Mouse (Mus musculus) embryo, embryonic 11 days (tissue): Measurements from ENCODE around the gene Cenpt.
"Not testable (repeated sequence)": the region's sequence is repeated elsewhere in the genome, so short reads cannot be mapped to it uniquely, and the experiment has no call there.

Experiments used
- DNase-seq: peaks from one replicate; pipeline ENCODE4 v3.0.0-alpha.2; 2015

Cenpt gene

DNA sequence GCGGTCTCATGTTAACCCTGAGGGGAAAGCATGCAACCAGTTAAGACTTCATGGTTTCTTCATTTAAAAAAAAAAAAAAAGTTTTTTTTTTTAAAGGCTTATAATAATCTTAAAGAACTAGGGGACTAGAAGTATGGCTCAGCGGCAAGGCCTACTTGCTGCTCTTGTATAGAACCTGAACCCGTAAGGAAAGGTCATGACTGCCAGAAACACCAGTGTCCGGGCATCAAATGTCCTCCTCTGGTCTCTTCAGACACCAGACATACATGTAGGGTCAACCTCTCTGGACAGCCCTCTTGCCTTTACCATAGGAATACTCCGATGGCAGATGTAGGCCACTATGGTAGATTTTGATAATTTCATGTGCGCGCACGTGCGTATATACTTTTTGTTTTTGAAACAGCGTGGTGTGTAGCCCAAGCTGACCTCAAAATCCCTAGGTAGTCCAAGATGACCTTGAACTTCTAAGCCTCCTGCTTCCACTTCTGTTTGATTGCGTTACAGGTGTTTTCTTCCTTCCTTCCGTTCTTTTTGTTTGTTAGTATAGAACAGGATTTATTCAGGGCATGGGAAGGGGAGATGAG is 840 bp downstream of the Cenpt start:
- DNase-seq, result no peak

DNA sequence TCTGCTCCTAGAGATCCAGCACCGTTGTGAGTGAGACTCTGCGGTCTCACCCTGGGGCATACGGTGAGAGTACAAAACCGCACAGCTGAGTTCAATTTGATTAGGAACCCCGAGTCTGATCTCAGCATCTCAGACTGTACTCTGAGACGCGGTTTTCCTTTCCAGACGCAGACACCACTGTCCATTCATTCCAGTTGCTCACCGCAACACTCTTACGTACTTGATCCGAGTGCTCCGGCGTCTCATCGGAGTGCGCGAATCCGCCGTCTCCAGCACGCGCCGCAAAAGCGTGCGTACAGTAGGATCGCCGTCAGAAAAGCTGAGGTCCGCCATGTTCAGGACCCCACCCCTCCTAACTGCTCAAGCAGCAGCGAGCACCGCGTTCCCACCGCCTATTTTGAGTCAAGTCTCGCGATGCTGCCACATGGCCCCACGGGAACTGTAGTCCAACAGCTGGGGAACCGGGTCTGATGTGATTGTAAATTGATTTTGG is 1.4 kb downstream of the Cenpt start:
- peak; percentile 97 for DNase-seq

DNA sequence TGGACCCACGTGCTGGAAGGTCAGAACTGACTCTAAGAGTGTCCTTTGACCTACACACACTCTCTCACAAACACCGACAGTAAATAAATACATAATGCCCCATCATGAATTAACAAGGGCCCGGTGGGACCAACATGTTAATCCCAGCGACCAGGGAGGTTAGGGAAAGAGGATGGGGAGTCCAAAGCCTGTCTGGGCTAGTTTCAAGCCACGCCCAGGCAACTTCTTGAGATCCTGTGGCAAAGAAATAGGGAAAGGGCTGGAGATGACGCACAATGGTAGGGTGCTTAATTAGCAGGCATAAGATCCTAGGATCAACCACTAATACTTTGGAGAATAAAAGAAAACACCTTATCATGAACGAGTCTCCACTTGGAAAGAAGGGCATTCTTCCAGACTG is 2.5 kb downstream of the Cenpt start:
- DNase-seq, result no peak

DNA sequence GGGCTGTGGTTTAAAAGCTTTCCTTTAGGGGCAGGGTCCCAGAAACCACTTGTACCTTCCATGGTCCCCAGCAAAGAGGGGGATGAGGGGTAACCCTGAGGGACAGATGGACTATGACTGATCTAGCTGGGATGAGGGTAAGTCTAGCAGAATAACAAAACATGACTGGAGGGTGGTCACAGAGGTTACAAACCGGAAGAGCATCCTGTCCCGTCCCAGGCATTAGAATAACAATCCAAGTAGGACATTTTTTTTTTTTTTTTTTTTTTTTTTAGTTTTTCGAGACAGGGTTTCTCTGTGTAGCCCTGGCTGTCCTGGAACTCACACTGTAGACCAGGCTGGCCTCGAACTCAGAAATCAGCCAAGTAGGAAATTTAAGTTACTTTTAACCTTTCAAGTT is 3.1 kb downstream of the Cenpt start:
- DNase-seq, result no peak

DNA sequence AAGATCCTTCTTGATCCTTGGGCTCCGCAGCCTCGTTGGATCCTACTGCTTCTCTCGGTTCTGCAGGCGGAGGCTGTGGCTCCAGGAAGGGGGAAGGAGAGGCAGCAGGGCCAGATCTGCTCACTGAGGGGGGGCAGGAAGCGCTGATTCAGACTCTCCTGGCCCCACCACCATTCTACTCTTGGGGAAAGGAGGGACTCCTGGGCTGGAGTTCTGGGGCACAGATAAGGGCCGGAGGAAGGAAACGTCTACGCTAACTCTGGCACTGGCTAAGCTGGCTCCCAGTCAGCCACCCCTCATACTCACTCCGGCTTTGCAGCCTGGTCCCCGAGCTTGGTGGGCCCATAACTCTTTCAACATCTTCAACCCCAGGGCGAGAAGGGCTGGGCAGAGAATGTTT is 6.4 kb downstream of the Cenpt start:
- no peak for DNase-seq

DNA sequence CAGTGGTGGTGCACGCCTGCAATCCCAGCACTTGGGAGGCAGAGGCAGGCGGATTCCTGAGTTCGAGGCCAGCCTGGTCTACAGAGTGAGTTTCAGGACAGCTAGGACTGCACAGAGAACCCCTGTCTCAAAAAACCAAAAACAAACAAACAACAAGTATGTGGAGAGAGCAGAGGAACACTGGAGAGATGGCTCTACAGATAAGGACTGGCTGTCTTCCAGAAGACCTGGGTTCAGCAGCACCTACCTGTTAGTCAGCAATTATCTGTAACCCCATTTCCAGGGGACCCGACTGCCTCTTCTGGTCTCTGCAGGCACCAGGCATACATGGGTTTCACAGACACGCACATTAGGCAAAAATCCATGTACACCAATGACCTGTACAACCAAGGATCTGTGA is 13.9 kb downstream of the Cenpt start:
- no peak for DNase-seq

DNA sequence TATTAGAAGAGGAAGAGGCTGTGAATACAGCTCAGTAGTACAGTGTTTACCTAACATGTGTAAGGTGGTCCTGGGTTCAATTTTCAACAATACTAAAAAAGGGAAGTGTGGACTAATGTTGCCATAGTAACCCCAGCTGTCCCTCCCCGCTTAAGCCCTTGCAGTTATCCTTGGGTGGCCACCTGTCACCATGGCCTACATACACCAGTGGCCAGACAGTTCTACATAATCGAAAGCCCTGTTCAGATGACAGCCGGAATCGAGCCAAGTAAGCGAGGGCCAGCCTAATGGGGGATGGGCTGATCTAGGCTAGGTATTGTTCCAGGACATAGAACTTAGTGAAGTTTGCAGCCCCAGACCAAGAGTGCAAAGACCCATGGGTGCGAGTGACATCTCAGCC is 16.1 kb downstream of the Cenpt start:
- no peak for DNase-seq

DNA sequence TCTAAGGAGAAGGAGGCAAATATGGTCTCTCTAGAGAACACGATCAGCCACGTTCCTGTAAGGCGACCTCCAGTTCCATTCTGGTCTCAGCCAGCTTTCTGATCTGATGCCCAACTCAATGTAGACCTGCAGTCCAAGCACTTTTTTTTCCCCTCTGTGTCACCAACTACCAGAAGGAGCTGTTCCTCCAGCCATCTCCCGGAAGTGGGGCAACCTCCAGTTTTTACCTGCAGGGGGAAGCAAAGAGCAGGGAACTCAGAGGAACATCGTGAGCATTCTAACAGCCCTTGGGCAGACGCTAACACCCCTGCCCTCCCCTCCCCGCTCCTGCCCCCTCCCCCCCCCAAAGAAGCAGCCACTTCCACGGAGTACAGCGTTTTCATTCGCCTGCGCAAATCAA is 17.8 kb downstream of the Cenpt start:
- peak; percentile 47 for DNase-seq

DNA sequence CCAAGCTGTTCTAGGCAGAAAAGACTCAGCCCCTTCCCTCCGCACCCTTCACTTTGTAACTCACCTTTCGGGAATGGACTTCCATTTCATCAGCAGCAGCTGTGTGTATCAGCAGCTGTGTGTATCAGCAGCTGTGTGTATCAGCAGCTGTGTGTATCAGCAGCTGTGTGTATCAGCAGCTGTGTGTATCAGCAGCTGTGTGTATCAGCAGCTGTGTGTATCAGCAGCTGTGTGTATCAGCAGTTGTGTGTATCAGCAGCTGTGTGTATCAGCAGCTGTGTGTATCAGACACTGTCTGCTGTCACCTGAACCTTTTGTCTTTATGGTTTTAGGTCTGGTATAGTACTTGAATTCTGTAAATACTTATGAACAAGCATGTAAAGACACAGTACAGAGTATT is 19.3 kb downstream of the Cenpt start:
- DNase-seq, result not testable (repeated sequence)

DNA sequence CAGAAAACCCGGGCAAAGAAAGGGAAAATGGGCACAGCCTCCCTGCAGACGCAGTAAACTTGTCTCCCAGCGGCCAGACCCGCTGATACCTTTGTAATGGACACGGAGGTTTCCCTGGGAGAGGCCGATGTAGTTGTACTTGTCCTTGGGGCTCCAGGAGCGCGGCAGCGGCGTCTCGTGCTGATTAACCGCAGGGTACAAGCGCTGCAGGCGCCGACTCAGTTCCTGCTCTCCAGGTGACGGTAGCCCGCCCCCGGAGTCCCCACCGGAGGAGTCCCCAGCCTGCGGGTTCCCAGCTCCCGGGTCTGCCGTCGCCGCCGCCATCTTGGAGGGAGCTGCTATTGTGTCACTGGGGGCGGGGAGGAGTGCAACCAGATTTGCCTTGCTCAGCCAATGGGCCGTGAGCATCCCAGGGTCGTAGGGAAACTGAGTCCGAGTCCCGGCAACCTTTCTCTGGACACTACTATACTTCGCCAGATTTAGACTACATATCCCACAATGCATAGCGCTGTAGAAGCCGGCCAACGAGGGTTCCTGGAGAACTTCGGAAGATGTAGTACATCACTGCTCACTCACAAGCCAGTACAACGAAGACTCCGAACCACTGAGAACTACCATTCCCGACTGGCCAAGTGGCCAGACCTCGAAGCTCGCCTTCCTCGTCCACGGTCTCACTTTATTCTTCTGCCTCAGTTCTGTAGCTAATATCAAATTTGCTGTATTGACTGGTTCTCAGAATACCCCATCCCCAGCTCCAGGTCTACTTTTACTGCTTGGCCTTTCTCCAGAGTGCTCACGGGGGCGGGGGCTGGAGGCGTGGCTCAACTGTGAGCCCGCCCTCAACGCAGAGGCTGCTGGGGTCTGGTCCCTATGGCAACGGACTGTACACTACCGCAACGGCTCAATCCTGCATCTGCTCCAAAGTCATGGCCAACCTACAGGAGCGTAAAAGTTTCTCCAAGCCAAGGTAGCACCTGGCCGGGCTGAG is 25.9 kb downstream of the Cenpt start, which contains the start of the genes Ranbp10 and Tsnaxip1:
Gene Ranbp10, minus strand, starts transcription at position 490 of the 988 bp plus-strand sequence.
Gene Tsnaxip1, plus strand, starts transcription at position 871 of the 988 bp plus-strand sequence.
- DNase-seq, result peak; percentile 98

DNA sequence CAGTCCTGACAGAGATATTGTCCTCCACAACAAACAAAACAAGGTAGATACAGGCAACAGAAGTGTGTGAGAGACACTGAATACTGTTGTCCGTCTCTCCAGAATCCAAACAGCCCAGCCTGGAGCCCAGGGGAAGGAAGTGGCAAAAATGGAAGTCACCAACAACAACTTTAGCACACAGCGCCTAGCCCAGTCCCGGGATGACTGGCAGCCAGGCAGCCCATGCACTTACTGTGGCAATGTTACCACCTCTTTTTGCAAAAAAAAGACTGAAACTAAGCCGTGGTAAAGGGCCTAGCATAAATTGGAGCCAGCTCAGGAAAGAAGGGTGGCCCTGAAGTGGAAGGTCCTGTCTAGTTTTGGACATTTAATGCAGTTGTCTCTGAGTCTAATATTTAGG is 26.7 kb downstream of the Cenpt start:
- DNase-seq, result no peak

DNA sequence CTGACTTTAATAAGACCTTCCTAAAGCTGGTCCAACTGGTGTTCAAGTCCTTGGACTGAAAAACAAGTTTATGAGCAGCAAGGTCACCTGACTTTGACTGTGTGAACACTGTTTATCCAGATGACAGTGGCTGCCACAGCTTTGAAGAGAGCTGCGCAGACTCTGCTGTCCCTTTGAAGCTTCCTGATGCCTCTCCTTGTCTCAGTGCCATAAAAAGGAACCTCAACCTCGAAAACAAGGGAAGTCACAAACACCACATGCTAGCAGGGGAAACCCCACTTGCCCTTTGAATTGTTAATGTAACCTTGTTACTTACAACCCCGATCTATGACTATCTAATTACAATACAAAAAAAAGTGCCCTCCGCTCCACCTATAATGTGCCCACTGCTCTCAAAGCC is 27.6 kb downstream of the Cenpt start:
- no peak for DNase-seq

DNA sequence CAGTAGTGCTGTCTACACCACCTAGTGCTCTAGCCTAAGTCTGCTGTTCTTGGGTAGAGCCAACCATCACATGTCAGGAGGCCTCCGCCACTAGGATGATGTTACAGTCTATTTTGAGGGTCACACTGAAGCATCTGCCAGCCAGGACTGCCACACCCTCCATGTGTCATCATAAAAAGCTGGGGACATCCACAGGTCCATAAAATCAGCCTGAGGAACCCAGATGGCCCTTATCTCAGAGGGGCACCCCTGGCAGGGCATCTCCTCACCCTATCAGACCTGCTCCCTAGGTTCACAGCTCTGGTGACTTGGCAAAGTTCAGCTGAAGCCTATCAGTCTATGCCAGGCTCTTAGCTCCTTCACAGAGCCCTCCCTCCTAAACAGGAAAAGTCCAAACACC is 32.2 kb downstream of the Cenpt start:
- DNase-seq, result no peak

DNA sequence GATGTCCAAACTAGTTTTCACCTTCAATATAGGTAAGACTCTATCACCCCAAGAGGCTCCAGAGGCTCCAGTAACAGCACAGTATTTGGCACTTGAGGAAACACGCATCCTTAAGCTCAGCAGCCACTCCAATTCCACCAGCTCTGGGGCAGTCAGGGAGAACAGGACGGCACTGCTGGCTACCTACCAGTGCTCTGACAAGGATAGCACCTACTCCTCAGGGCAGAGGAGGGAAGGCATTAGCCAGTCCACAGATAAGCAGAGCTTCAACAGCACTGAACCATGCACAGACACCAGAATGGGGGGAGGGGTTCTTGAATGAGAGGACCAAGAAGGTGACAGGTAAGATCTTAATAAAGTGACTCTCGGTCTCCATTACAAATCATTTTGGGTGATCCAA is 33.4 kb downstream of the Cenpt start:
- DNase-seq, result no peak

DNA sequence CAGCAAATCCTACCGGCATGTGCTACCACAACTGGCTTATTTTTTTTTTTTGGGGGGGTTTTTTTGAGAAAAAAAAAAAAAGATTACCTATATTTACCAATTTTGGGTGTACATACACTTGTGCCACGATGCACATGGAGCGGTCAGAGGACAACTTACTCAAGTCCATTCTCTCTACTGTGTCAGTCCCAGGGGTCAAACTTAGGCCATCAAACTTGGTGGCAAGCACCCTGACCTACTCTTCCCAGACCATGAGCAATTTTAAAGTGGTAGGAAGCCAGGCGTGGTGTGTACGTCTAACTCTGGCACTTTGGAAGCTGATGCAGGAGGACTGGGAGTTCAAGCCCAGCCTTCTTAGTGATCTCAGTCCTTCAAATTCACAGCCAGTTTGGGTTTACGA is 39.8 kb downstream of the Cenpt start:
- no peak for DNase-seq

DNA sequence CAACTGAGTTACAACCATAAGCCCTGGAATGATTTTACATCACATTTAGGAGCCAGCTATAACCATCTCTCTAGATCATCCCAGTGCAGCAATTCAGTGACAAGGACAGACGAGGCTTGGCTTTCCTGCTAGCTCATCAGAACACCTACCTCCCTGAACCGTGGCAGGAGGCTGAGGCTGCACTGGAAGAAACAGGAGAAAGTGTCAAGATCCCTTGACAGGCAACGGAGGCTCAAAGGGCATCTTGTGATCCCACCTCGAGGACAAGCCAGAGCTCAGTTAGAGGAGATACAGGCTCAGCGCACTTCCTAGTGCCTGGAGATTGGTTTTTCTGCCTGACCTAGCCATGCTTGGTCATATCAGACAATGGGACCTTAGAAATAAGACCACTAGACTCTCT is 40.6 kb downstream of the Cenpt start:
- DNase-seq, result no peak

DNA sequence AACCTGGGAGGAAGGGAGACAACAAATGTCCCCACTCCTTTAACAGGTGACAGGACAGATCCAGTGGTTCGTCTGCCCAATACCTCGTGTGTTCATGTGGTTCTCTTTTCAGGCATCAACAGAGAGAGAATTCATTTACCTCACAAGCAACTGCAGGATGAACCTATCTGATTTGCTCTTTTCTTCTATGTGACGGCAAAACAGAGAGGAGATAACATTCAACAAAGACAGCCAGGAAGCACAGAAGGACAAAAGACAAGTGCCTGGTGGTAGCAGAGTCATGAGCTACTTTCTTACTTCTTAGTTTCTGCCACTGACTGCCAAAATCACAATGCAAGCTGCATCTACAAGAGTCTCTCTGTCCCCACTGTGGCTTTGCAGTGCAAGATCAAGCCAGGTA is 41.5 kb downstream of the Cenpt start:
- DNase-seq, result no peak

DNA sequence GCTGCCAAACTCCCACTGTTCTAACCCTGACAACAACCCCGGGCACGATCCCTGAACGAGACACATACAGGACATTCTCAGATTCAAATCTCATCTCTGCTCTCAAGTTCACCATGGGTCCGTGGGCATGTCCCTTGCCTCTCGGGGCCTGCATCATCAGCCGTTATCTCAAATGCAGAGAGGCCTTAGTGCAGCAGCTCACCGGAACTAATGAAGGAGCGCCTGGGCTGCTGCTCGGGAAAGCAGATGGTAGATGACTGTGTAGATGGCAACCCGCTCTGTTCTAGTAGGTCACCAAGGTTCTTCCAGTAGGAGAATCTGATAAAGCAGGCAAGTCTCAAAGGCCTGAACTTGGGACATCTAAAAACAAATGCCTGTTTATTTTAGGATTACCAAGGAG is 42.0 kb downstream of the Cenpt start:
- DNase-seq, result no peak

DNA sequence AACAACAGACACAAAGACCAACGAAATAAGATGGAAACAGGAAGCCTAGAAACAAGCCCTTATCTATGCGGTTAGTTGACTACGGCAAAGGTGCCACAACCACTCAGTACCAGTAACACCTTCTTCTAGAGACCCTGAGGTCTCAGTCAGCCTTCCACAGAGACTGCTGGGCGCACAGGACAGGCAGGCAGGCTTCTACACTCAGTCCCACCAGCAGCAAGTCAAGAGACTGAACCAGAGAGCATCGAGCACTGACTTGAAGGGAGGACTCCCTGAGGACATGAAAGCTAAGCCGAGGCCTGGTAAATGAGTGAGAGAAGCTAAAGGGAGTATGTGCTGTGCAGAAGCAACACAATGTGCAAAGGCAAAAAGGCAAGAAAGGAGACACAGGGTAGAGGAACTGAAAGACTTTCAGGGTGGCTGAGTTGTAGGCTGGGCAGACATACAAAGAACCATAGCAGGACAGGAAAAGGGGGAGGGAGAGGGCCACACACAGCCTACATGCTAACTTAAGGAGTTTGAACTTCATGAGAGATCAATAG is 42.8 kb downstream of the Cenpt start:
- DNase-seq, result no peak

DNA sequence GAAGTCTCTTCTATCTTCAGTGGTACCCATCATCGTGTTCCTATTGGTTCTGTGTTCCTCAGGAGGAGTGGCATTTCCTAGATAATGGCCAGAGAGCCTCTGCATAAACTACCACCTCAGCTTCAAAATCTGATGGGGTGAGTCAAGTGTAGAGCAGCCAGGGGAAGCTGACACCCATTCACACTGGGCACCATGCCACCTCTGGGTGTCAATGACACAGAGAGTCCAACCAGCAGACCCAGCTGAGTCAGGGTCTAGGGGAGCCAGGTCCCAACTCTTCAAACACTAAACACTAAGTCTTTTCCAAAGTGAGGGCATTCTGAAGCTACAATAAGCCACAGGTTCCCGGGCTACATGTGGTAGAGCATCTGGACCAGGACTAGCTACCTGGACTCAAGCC is 44.6 kb downstream of the Cenpt start:
- no peak for DNase-seq

DNA sequence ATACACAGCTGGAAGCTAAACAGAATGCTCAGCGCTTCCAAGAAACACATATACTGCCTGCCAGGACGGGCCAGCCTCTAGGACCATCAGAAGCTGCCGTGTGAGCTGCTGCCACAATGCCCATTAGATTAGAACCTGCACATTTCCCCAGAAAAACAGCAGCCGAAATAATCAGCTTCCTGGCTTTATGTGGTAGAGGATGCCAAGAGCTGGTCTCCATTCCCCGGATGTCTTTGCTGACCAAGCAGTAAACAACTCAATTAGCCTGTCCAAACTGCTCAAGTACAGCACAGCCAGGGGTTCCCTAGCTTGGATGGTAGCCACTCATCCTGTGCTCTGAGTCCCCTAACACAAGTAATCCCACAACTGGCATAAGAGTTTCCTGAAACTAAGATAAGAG is 45.3 kb downstream of the Cenpt start:
- DNase-seq, result no peak

DNA sequence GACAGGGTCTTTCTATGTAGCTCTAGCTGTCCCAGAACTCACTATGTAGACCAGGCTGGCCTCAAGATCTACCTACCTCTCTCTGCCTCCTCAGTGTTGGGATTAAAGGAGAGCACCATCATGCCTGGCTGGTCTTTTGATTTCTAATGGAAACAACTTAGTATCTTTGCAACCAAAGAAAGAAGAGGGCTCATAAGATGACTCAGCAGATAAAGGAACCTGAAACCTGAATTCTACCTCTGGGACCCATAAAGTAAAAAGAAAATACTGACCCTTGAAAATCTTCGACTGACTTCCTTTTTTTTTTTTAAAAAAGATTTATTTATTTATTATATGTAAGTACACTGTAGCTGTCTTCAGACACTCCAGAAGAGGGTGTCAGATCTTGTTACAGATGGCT is 47.1 kb downstream of the Cenpt start:
- no peak for DNase-seq

DNA sequence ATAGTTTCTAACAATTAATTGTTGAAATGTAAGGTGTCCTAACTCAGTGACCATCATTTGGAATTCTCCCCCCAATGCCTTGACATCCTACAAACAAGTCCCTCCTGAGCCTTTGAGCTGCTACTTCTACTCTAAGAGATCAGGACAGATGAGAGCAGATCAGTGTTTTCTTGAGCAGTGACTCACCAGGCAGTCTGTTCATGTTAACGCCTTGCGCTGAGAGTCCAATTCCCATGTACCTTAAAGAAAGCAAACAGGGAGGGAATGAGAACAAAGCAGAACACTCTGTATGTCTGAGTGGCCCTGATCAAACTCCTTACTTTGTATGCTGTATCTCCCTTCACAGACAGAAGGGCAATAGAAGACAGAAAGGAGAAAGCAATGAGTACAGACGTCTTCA is 47.7 kb downstream of the Cenpt start:
- no peak for DNase-seq

DNA sequence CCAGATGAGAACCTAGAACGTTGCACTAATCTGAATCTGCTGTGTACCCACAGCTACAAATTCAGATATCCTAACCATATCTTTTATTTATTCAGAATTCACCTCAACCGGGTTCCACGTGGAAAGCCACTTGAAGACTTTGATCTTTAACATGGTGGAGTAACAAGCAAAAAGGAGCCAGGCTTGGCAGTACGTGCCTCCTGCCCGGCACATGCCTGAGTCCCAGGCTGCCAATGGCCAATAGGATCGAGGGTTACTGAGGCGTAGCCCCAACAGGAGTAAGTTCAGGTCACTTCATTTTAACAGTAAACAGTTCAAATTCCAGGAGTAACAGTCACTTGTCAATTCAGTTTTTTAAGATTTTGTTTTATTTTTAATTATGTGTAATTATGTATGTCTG is 48.3 kb downstream of the Cenpt start:
- DNase-seq, result no peak
